Mouse (Mus musculus) kidney, embryonic 14.5 days (tissue): ENCODE data around the gene Lama2. TPM values are rescaled to one million over a fixed set of nuclear protein-coding genes. Genes with fewer than 3 reads are reported as not detected.

ENCODE experiments used
- ATAC-seq: fragments of 200-750 bp; cut with Nextera tagmentation; 2 replicates; pipeline ENCODE4 v1.8.0; 2017; ENCODE audit warnings: moderate number of reproducible peaks, mild to moderate bottlenecking, moderate TSS enrichment, moderate library complexity; ENCODE audit not compliant: low FRiP score, low TSS enrichment
- H3K27ac ChIP-seq: fragments of 300-500 bp; sonication (generic); 2 replicates; pipeline ENCODE4 v1.5.1; 2014; ENCODE audit warnings: low read depth, mild to moderate bottlenecking, low read length, moderate library complexity, mixed read lengths
- H3K27me3 ChIP-seq: fragments of 300-500 bp; sonication (generic); 2 replicates; pipeline ENCODE4 v1.6.1; 2014; ENCODE audit warnings: mild to moderate bottlenecking, low read length; ENCODE audit not compliant: control insufficient read depth, insufficient read depth
- H3K36me3 ChIP-seq: fragments of 300-500 bp; sonication (generic); 2 replicates; pipeline ENCODE4 v1.6.1; 2014; ENCODE audit warnings: low read length, mixed read lengths; ENCODE audit not compliant: control insufficient read depth, insufficient read depth
- H3K4me1 ChIP-seq: fragments of 300-500 bp; sonication (generic); 2 replicates; pipeline ENCODE4 v1.6.1; 2014; ENCODE audit warnings: low read length, mixed read lengths; ENCODE audit not compliant: control insufficient read depth, insufficient read depth
- H3K4me2 ChIP-seq: fragments of 300-500 bp; sonication (generic); replicated peaks from 2 replicates; pipeline ENCODE4 v1.6.1; 2014; ENCODE audit warnings: low read depth, mild to moderate bottlenecking, low read length
- H3K4me3 ChIP-seq: fragments of 300-500 bp; sonication (generic); 2 replicates; pipeline ENCODE4 v1.5.1; 2014; ENCODE audit warnings: mild to moderate bottlenecking, low read length
- H3K9ac ChIP-seq: fragments of 300-500 bp; sonication (generic); 2 replicates; pipeline ENCODE4 v1.6.1; 2014; ENCODE audit warnings: low read depth, mild to moderate bottlenecking, low read length, moderate library complexity
- H3K9me3 ChIP-seq: fragments of 300-500 bp; sonication (generic); 2 replicates; pipeline ENCODE4 v1.6.1; 2016; ENCODE audit warnings: low read length; ENCODE audit not compliant: control insufficient read depth
- WGBS: fragments of 180-500 bp; shearing (Covaris S2); extraction: QIAGEN DNeasy Blood & Tissue Kit; methylation state at CpG from one replicate; pipeline ENCODE4 v1.1.7; 2014; 5-methylcytosine and 5-hydroxymethylcytosine counted together
- polyA plus RNA-seq: library from polyadenylated mRNA; unstranded; fragments of >200 nt; fragmentation: Nextera tagmentation; extraction: Ambion mirVana; gene quantifications from 2 replicates; pipeline ENCODE4 v1.2.1, GENCODE M21; 2014

The Lama2 gene
- 14.9 and 18.1 TPM in 2 replicates for polyA plus RNA-seq

- ATAC-seq: no peak
- no peak within 1 kb of the TSS for H3K27ac ChIP-seq
- no peak within 1 kb of the TSS for H3K9ac ChIP-seq
- no peaks in the 10 kb centered on the region for H3K27me3 ChIP-seq
- H3K4me2 ChIP-seq: no peak within 1 kb of the TSS
- no peak within 1 kb of the TSS for H3K4me3 ChIP-seq
- no peaks in the 10 kb centered on the region for H3K9me3 ChIP-seq
- 94% methylated on average over 3 of the region's 3 CpGs for WGBS
- H3K36me3 ChIP-seq: no peaks in the 10 kb centered on the region
- no peaks in the 10 kb centered on the region for H3K4me1 ChIP-seq
Measured at GRCm38 (mm10) chr10:27619658-27620057, at the start of gene Lama2. TSS of gene Lama2 (minus strand) at chr10:27619758.

- Histone ChIP-seq H3K4me1 (no peaks in the 10 kb centered on the region), H3K27ac (no peak overlapping the region), H3K9ac (no peak overlapping the region), H3K4me2 (no peak overlapping the region), H3K27me3 (no peaks in the 10 kb centered on the region), H3K4me3 (no peak overlapping the region), H3K36me3 (no peaks in the 10 kb centered on the region), H3K9me3 (no peaks in the 10 kb centered on the region)
- WGBS: 90% methylated on average over 1 of the region's 1 CpGs
- no peak for ATAC-seq
Measured at GRCm38 (mm10) chr10:27664391-27664790, 44.8 kb upstream of the Lama2 start.

- Histone ChIP-seq H3K9ac (no peak overlapping the region), H3K9me3 (no peaks in the 10 kb centered on the region), H3K4me2 (no peak overlapping the region), H3K27me3 (no peaks in the 10 kb centered on the region), H3K36me3 (no peaks in the 10 kb centered on the region), H3K4me3 (no peak overlapping the region), H3K27ac (no peak overlapping the region), H3K4me1 (no peaks in the 10 kb centered on the region)
- 17% methylated on average over 1 of the region's 1 CpGs for WGBS
- ATAC-seq: no peak
Measured at GRCm38 (mm10) chr10:27663396-27663795, 43.8 kb upstream of the Lama2 start.

DNA sequence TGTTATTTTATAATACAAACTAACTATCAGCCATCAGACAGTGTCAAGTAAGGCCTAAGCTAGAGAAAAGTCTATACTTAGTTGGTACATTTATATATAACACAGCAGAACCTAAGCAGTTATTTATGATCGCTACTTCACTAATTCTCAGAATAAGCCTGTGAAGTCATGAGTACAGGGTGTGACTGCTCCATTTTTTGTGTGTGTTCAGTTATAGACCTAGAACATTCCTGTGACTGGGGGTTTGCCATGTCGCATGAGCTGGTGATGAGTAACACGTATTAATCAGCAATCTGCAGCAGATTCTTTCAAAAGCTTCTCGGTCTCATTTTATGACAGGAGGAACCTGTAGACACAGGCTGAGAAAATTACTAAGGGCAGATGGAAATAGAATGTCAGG is 34.6 kb upstream of the Lama2 start:
- Histone ChIP-seq H3K9me3 (no peaks in the 10 kb centered on the region), H3K27ac (no peak overlapping the region), H3K36me3 (no peaks in the 10 kb centered on the region), H3K4me1 (no peaks in the 10 kb centered on the region), H3K4me3 (no peak overlapping the region), H3K4me2 (no peak overlapping the region), H3K27me3 (no peaks in the 10 kb centered on the region), H3K9ac (no peak overlapping the region)
- ATAC-seq: no peak
- 89% methylated on average over 4 of the region's 4 CpGs for WGBS

DNA sequence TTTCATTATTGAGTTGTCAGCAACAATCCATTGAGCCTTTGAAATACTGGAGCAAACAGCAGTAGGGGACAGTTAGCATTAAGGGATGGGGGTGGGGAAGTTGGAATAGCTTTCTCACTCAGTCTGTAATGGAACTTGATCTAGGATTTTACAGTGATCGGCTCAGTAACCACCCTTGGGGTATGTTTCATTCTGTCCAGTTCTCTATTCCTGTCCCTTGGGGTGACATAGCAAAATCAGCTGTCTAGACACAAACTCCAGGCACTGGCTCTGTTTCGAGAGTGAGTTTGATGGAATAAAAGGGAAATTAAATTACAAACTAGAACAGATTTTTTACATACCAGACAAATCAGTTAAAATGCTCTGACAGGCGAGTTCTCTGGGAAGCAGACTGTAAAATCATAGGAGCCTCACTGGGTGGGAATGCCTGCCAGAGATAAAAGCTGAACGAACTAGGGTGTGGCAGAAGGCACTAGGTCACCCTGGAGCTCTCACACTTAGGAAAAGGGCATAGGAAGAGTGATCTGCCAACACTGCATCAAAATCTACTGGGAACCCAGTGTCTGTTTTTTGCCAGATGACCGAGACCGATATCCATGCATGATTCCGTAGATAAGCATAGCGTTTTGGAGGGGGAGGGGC is 33.3 kb upstream of the Lama2 start:
- Histone ChIP-seq H3K9me3 (no peaks in the 10 kb centered on the region), H3K4me3 (no peak overlapping the region), H3K27ac (no peak overlapping the region), H3K9ac (no peak overlapping the region), H3K27me3 (no peaks in the 10 kb centered on the region), H3K36me3 (no peaks in the 10 kb centered on the region), H3K4me2 (no peak overlapping the region), H3K4me1 (no peaks in the 10 kb centered on the region)
- WGBS: 54% methylated on average over 8 of the region's 8 CpGs
- ATAC-seq: peak; percentile 92

- no peaks in the 10 kb centered on the region for H3K36me3 ChIP-seq
- H3K4me1 ChIP-seq: no peaks in the 10 kb centered on the region
- no peak overlapping the region for H3K9ac ChIP-seq
- WGBS: 79% methylated on average over 2 of the region's 2 CpGs
- H3K9me3 ChIP-seq: no peaks in the 10 kb centered on the region
- no peak overlapping the region for H3K4me3 ChIP-seq
- H3K4me2 ChIP-seq: no peak overlapping the region
- ATAC-seq: no peak
- no peaks in the 10 kb centered on the region for H3K27me3 ChIP-seq
- no peak overlapping the region for H3K27ac ChIP-seq
Measured at GRCm38 (mm10) chr10:27635721-27636120, 16.2 kb upstream of the Lama2 start.

DNA sequence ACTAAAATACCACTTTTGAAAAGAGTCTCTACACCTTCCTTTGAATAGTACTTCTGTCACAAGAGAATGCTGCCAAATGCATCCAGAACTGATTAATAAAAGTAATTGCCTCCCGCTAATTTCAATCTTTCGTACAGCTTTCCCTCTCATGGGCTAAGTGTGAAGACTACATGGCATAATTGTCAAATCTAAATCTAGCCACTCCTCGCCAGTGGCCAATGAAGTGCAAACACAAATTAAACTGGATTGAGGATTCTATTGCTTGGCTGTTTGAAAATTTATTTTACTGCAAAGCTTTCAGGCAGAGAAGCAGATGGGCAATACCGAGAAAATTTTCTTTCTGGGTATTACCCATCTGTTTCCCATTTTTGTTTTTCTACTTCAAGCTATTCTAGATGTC is 11.4 kb upstream of the Lama2 start:
- H3K27me3 ChIP-seq: no peaks in the 10 kb centered on the region
- H3K4me3 ChIP-seq: no peak overlapping the region
- no peaks in the 10 kb centered on the region for H3K9me3 ChIP-seq
- 91% methylated on average over 4 of the region's 4 CpGs for WGBS
- H3K36me3 ChIP-seq: no peaks in the 10 kb centered on the region
- no peak for ATAC-seq
- H3K4me1 ChIP-seq: no peaks in the 10 kb centered on the region
- no peak overlapping the region for H3K4me2 ChIP-seq
- H3K27ac ChIP-seq: no peak overlapping the region
- H3K9ac ChIP-seq: no peak overlapping the region

GRCm38 (mm10) chr10:27621697-27622449 is 2.3 kb upstream of the Lama2 start:
- no peaks in the 10 kb centered on the region for H3K27me3 ChIP-seq

DNA sequence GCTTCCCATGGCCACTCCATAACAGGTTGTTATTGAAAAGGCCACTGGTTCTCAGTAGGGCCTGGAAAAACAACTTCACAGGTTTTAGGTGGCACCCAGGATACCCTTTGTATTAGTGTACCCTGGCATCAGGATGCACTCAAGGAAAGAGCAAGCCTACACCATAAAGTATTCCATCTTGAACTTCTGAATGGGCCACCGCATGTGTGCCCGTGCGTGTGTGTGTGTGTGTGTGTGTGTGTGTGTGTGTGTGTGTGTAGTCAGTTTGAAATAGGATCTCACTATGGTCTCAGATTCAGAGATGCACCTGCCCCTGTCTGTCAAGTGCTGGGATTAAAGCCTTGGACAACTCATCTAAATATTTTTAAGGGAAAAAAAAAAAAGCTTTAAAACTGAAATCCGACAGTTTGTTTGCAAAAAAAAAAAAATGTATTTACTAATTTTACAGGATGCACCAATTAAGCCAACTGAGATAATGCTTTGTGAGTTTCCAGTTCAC is 2.0 kb downstream of the Lama2 start:
- ATAC-seq: no peak
- H3K4me3 ChIP-seq: no peak overlapping the region
- H3K4me2 ChIP-seq: no peak overlapping the region
- no peaks in the 10 kb centered on the region for H3K27me3 ChIP-seq
- H3K4me1 ChIP-seq: no peaks in the 10 kb centered on the region
- H3K27ac ChIP-seq: no peak overlapping the region
- H3K9me3 ChIP-seq: no peaks in the 10 kb centered on the region
- H3K36me3 ChIP-seq: no peaks in the 10 kb centered on the region
- no peak overlapping the region for H3K9ac ChIP-seq
- WGBS: 86% methylated on average over 4 of the region's 4 CpGs

More at GRCm38 (mm10) chr10:27621697-27622449, 2.3 kb upstream of the Lama2 start:
- no peak overlapping the region for H3K27ac ChIP-seq
- WGBS: 74% methylated on average over 9 of the region's 9 CpGs
- H3K36me3 ChIP-seq: no peaks in the 10 kb centered on the region
- ATAC-seq: no peak
- H3K9ac ChIP-seq: no peak overlapping the region
- H3K4me2 ChIP-seq: no peak overlapping the region
- no peaks in the 10 kb centered on the region for H3K4me1 ChIP-seq
- H3K9me3 ChIP-seq: no peaks in the 10 kb centered on the region
- no peak overlapping the region for H3K4me3 ChIP-seq
